10 mouse cellular contexts compared by ENCODE assay signal in the genomic region with DNA sequence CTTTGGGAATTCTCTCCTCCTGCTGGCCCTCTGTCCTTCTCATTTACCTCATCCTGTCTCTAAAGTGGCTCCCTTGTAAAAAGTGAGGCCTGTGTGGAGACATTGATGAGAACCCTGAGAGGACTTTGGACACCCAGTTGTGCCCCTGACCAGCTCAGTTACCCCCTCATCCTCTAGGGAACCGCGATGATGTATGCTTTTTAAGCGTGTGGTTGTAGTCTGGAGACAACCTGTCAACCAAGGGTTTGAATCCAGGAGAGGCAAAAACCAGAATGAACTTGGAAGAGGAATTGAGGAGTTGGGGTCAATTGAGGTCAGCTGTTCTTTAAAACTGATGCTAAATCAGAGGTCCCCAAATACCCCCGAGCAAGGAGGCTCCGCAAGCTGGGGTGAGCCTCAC. TPM values are rescaled to one million over a fixed set of nuclear protein-coding genes. Genes with fewer than 3 reads are reported as not detected.
DNase-seq lines count a peak whose midpoint lies in the region; ATAC-seq and TF ChIP-seq lines count a peak whose summit lies in the region.
"Had no signal": no experiment of that assay in that cellular context is flagged by ENCODE, and none has a peak within 500 bp of the region (broad histone marks: within the 10 kb centered on the region; RNA-seq: fewer than 3 reads in every experiment).

No protein-coding gene starts in this region.

- ATAC-seq in liver, embryonic 11.5 days (replicated peaks; ENCODE audit: low FRiP score) = no peak
- no peak for ATAC-seq in forebrain, embryonic 13.5 days
- ATAC-seq in limb, embryonic 12.5 days (ENCODE audit: insufficient number of reproducible peaks, insufficient read depth, low FRiP score, low TSS enrichment, low read depth) = no peak
- no peak for ATAC-seq in inflammation-experienced regulatory T-cells, adult 6 months

- no peak for TF ChIP-seq POLR2A in olfactory bulb, adult 2 months (IDR thresholded peaks at IDR 0.05; ENCODE audit: insufficient read depth, low read depth, low read length)

- no peaks in the 10 kb centered on the region for H3K9me3 ChIP-seq in liver, embryonic 11.5 days (ENCODE audit: control insufficient read depth, low read length)
- no peaks in the 10 kb centered on the region for H3K9me3 ChIP-seq in forebrain, embryonic 13.5 days (replicated peaks)
- no peaks in the 10 kb centered on the region for H3K9me3 ChIP-seq in limb, embryonic 12.5 days

- no peaks in the 10 kb centered on the region for H3K36me3 ChIP-seq in liver, embryonic 11.5 days (ENCODE audit: control insufficient read depth, insufficient read depth, low read length)
- H3K36me3 ChIP-seq in forebrain, embryonic 13.5 days (ENCODE audit: poor library complexity, severe bottlenecking) = peaks cover 22% of the 10 kb centered on the region
- H3K36me3 ChIP-seq in limb, embryonic 12.5 days = peaks cover 17% of the 10 kb centered on the region

- peaks cover 35% of the 10 kb centered on the region for H3K27me3 ChIP-seq in liver, embryonic 11.5 days (replicated peaks; ENCODE audit: control insufficient read depth, insufficient read depth, low read length)
- no peaks in the 10 kb centered on the region for H3K27me3 ChIP-seq in forebrain, embryonic 13.5 days
- H3K27me3 ChIP-seq in limb, embryonic 12.5 days = peaks cover 13% of the 10 kb centered on the region; the same call in 1 of the 2 replicates

- H3K4me3 ChIP-seq in liver, embryonic 11.5 days (ENCODE audit: low read depth, low read length) = peak overlapping the region; percentile 68
- peak overlapping the region; percentile 88 for H3K4me3 ChIP-seq in forebrain, embryonic 13.5 days
- H3K4me3 ChIP-seq in limb, embryonic 12.5 days (replicated peaks) = peak overlapping the region; percentile 72
- H3K4me3 ChIP-seq in olfactory bulb, adult 2 months (ENCODE audit: insufficient read depth, low read depth, low read length) = peak overlapping the region; percentile 47

- H3K9ac ChIP-seq in liver, embryonic 11.5 days (ENCODE audit: low read depth, low read length) = no peak overlapping the region
- peak overlapping the region; percentile 92 for H3K9ac ChIP-seq in forebrain, embryonic 13.5 days
- no peak overlapping the region; the same call in 1 of the 2 replicates for H3K9ac ChIP-seq in limb, embryonic 12.5 days (replicated peaks)

- DNase-seq in liver, embryonic 11.5 days (ENCODE audit: low spot score) = no peak
- DNase-seq in liver = no peak
- no peak for DNase-seq in embryo, embryonic 10 days (ENCODE audit: low spot score)
- DNase-seq in adrenal gland, adult 18-20 months (ENCODE audit: low spot score in 2 of 2) = no peak
- DNase-seq: thymus, postnatal 14 days had no signal

- no peak overlapping the region for H3K27ac ChIP-seq in liver, embryonic 11.5 days (ENCODE audit: low read depth, low read length)
- H3K27ac ChIP-seq in forebrain, embryonic 13.5 days = peak overlapping the region; percentile 87; the same call in 1 of the 2 replicates
- H3K27ac ChIP-seq in limb, embryonic 12.5 days = no peak overlapping the region
- 0 out of 2 replicates have a peak overlapping the region, but pooled peaks have one; percentile 4 for H3K27ac ChIP-seq in olfactory bulb, adult 2 months (ENCODE audit: insufficient read depth, low read depth, low read length)

- TF ChIP-seq CTCF in olfactory bulb, adult 2 months (IDR thresholded peaks at IDR 0.05; ENCODE audit: insufficient read depth, low read depth, low read length) = no peak

- 47% methylated on average over 5 of the region's 5 CpGs for WGBS in liver, embryonic 11.5 days
- WGBS in forebrain, embryonic 13.5 days = 35% methylated on average over 5 of the region's 5 CpGs
- WGBS in limb, embryonic 12.5 days = 46% methylated on average over 5 of the region's 5 CpGs
- 39% methylated on average over 5 of the region's 5 CpGs for WGBS in olfactory bulb, adult 2 months

- peak overlapping the region; percentile 66 for H3K4me2 ChIP-seq in liver, embryonic 11.5 days
- H3K4me2 ChIP-seq in forebrain, embryonic 13.5 days = peak overlapping the region; percentile 77
- peak overlapping the region; percentile 69 for H3K4me2 ChIP-seq in limb, embryonic 12.5 days

- peaks cover 3% of the 10 kb centered on the region; the same call in 1 of the 2 replicates for H3K4me1 ChIP-seq in liver, embryonic 11.5 days (replicated peaks; ENCODE audit: control insufficient read depth, insufficient read depth, low read length)
- peaks cover 27% of the 10 kb centered on the region for H3K4me1 ChIP-seq in forebrain, embryonic 13.5 days
- peaks cover 11% of the 10 kb centered on the region for H3K4me1 ChIP-seq in limb, embryonic 12.5 days (replicated peaks)
- 0 out of 2 replicates have a peak, but pooled peaks cover 6% of the 10 kb centered on the region for H3K4me1 ChIP-seq in olfactory bulb, adult 2 months (ENCODE audit: control insufficient read depth, insufficient read depth, low read length)

RNA-seq across cellular contexts. Expression of a gene that starts 0.4 kb away (rescaled TPM):
- 2.6 and 3.9 TPM in 2 replicates for polyA plus RNA-seq in liver, embryonic 11.5 days (2014; fragmentation: Nextera tagmentation; extraction: Ambion mirVana)
- 23.7 and 24.1 TPM in 2 replicates for polyA plus RNA-seq in forebrain, embryonic 13.5 days (2015; fragmentation: Nextera tagmentation; extraction: Ambion mirVana)
- polyA plus RNA-seq in limb, embryonic 12.5 days (2016; fragmentation: Nextera tagmentation; extraction: Ambion mirVana) = 8.1 and 9.1 TPM in 2 replicates
- polyA plus RNA-seq in olfactory bulb, adult 2 months (2012; ENCODE audit: insufficient read depth, insufficient read length, low replicate concordance, missing spikeins) = not detected in 2 replicates
- polyA plus RNA-seq in inflammation-experienced regulatory T-cells, adult 6 months (2017; shearing (Covaris generic)) = 1 to 10 TPM in 2 of 3 experiments, not detected in 1; 1.2 to 4.8 TPM
- total RNA-seq in adrenal gland, adult 18-20 months (2021) = 10 to 100 TPM; 17.7 to 20.0 TPM

RNA-seq across cellular contexts. Expression of a gene that starts 29.5 kb away (rescaled TPM):
- 0.60 and 1.9 TPM in 2 replicates for polyA plus RNA-seq in liver, embryonic 11.5 days (2014; fragmentation: Nextera tagmentation; extraction: Ambion mirVana)
- 2.5 and 2.6 TPM in 2 replicates for polyA plus RNA-seq in forebrain, embryonic 13.5 days (2015; fragmentation: Nextera tagmentation; extraction: Ambion mirVana)
- 0.38 and 0.64 TPM in 2 replicates for polyA plus RNA-seq in limb, embryonic 12.5 days (2016; fragmentation: Nextera tagmentation; extraction: Ambion mirVana)
- not detected in 2 replicates for polyA plus RNA-seq in olfactory bulb, adult 2 months (2012; ENCODE audit: insufficient read depth, insufficient read length, low replicate concordance, missing spikeins)
- polyA plus RNA-seq in inflammation-experienced regulatory T-cells, adult 6 months (2017; shearing (Covaris generic)) = 1 to 10 TPM; 1.5 to 7.3 (median 6.3) TPM
- total RNA-seq in adrenal gland, adult 18-20 months (2021) = 10 to 100 TPM in 1 of 2 experiments, 1 to 10 TPM in 1; 8.6 to 19.4 TPM
- polyA plus RNA-seq: Patski had no signal

Comparison
In these comparisons a context has a peak if more than half of its experiments do, and no peak if none do; other contexts are left out.
1. H3K27ac ChIP-seq: peak in forebrain, embryonic 13.5 days (single experiment) and olfactory bulb, adult 2 months (single experiment); none in liver, embryonic 11.5 days (single experiment) and limb, embryonic 12.5 days (single experiment).
2. Peak in every context shown above with its lines, with median percentiles within 50 percentile points of each other: H3K4me2 ChIP-seq and H3K4me3 ChIP-seq.